ENCODE assay signal across 25 mouse cellular contexts in the genomic region with DNA sequence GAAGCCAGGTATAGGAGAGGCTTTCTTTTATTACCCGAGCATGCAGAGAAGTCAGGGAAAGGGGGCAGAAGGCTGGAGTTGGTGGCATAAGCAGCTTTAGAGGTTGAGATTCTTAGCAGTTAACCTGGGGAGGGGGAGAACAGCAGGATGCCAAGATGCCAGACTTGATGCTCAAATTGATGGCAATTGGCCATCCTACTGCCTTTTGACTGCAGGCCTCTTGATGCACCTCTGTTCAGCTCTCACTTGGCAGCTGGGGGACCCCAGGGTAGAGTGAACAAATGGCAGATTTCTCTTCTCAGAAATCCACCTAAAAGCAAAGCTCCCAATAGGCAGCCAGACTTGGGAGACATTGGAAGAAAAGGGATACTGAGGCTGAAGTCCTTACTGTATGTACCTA. TPM values are rescaled to one million over a fixed set of nuclear protein-coding genes. Genes with fewer than 3 reads are reported as not detected.
DNase-seq lines count a peak whose midpoint lies in the region; ATAC-seq and TF ChIP-seq lines count a peak whose summit lies in the region.
"Had no signal": no experiment of that assay in that cellular context is flagged by ENCODE, and none has a peak within 500 bp of the region (broad histone marks: within the 10 kb centered on the region; RNA-seq: fewer than 3 reads in every experiment).

No protein-coding gene starts in this region.

- peak; percentile 62 for DNase-seq in forebrain, embryonic 14.5 days (ENCODE audit: low spot score)
- DNase-seq in forebrain, embryonic 11.5 days (ENCODE audit: low spot score), result no peak
- DNase-seq in layer of hippocampus, adult 2 months (ENCODE audit: low spot score in 2 of 2), result no peak
- DNase-seq in layer of hippocampus, adult 8-10 months (ENCODE audit: low spot score in 2 of 2), result no peak
- no peak for DNase-seq in neural tube, embryonic 10.5 days (ENCODE audit: extremely low spot score, low spot score)
- no peak for DNase-seq in thymus, postnatal 14 days
- DNase-seq: adrenal gland, postnatal 25 days; cerebellum, adult 2 months; embryo, embryonic 11 days; gastrocnemius, postnatal 10 days; heart, postnatal 10 days; kidney, adult 11 months; kidney, postnatal 14 days; thymus, adult 2 months; thymus, postnatal 4 days had no signal

- H3K4me3 ChIP-seq in forebrain, embryonic 14.5 days (ENCODE audit: low read depth, low read length), result no peak overlapping the region
- H3K4me3 ChIP-seq in forebrain, embryonic 11.5 days (ENCODE audit: low read depth, low read length), result no peak overlapping the region
- no peak overlapping the region for H3K4me3 ChIP-seq in layer of hippocampus, adult 2 months
- no peak overlapping the region for H3K4me3 ChIP-seq in neural tube, embryonic 13.5 days
- H3K4me3 ChIP-seq: embryonic facial prominence, embryonic 12.5 days; heart, embryonic 13.5 days; limb, embryonic 13.5 days; lung, embryonic 15.5 days; myocyte had no signal

- no peaks in the 10 kb centered on the region for H3K9me3 ChIP-seq in forebrain, embryonic 14.5 days (replicated peaks; ENCODE audit: control insufficient read depth, low read length)
- H3K9me3 ChIP-seq in forebrain, embryonic 11.5 days (ENCODE audit: control insufficient read depth, low read length), result no peaks in the 10 kb centered on the region
- H3K9me3 ChIP-seq in neural tube, embryonic 13.5 days, result no peaks in the 10 kb centered on the region
- H3K9me3 ChIP-seq: embryonic facial prominence, embryonic 12.5 days; heart, embryonic 13.5 days; limb, embryonic 13.5 days; lung, embryonic 15.5 days had no signal

- H3K9ac ChIP-seq in forebrain, embryonic 14.5 days (ENCODE audit: low read length), result no peak overlapping the region
- no peak overlapping the region for H3K9ac ChIP-seq in forebrain, embryonic 11.5 days (ENCODE audit: low read length)
- no peak overlapping the region for H3K9ac ChIP-seq in neural tube, embryonic 13.5 days
- H3K9ac ChIP-seq: embryonic facial prominence, embryonic 12.5 days; heart, embryonic 13.5 days; limb, embryonic 13.5 days; lung, embryonic 15.5 days had no signal

- WGBS in forebrain, embryonic 14.5 days, result 41% methylated on average over 1 of the region's 1 CpGs
- WGBS in forebrain, embryonic 11.5 days, result 81% methylated on average over 1 of the region's 1 CpGs
- 86% methylated on average over 1 of the region's 1 CpGs for WGBS in neural tube, embryonic 13.5 days

- peak; percentile 74 for ATAC-seq in forebrain, embryonic 14.5 days
- ATAC-seq in forebrain, embryonic 11.5 days (replicated peaks; ENCODE audit: low FRiP score), result no peak
- ATAC-seq in neural tube, embryonic 13.5 days (ENCODE audit: low read depth), result no peak
- ATAC-seq: CD4-positive, CD25-positive, alpha-beta regulatory T cell, adult 4 months; inflammation-experienced regulatory T-cells, adult 6 months had no signal

- no peak overlapping the region for H3K4me2 ChIP-seq in forebrain, embryonic 14.5 days (ENCODE audit: low read length)
- no peak overlapping the region for H3K4me2 ChIP-seq in forebrain, embryonic 11.5 days (ENCODE audit: low read depth, low read length, severe bottlenecking)
- H3K4me2 ChIP-seq in neural tube, embryonic 13.5 days, result no peak overlapping the region
- H3K4me2 ChIP-seq: embryonic facial prominence, embryonic 12.5 days; heart, embryonic 13.5 days; limb, embryonic 13.5 days; liver, embryonic 11.5 days; lung, embryonic 15.5 days; midbrain, embryonic 11.5 days had no signal

- H3K27me3 ChIP-seq in forebrain, embryonic 14.5 days (replicated peaks; ENCODE audit: control insufficient read depth, insufficient read depth, low read length), result no peaks in the 10 kb centered on the region
- no peaks in the 10 kb centered on the region for H3K27me3 ChIP-seq in forebrain, embryonic 11.5 days (ENCODE audit: control insufficient read depth, insufficient read depth, low read length)
- no peaks in the 10 kb centered on the region for H3K27me3 ChIP-seq in neural tube, embryonic 13.5 days
- H3K27me3 ChIP-seq: embryonic facial prominence, embryonic 12.5 days; heart, embryonic 13.5 days; limb, embryonic 13.5 days; lung, embryonic 15.5 days had no signal

- peaks cover 6% of the 10 kb centered on the region; the same call in 1 of the 2 replicates for H3K4me1 ChIP-seq in forebrain, embryonic 14.5 days (ENCODE audit: control insufficient read depth, insufficient read depth, low read length)
- no peaks in the 10 kb centered on the region for H3K4me1 ChIP-seq in forebrain, embryonic 11.5 days (replicated peaks; ENCODE audit: control insufficient read depth, insufficient read depth, low read length)
- H3K4me1 ChIP-seq in neural tube, embryonic 13.5 days (replicated peaks), result peaks cover 9% of the 10 kb centered on the region; the same call in 1 of the 2 replicates
- H3K4me1 ChIP-seq: embryonic facial prominence, embryonic 12.5 days; heart, embryonic 13.5 days; limb, embryonic 13.5 days; lung, embryonic 15.5 days had no signal

- TF ChIP-seq CTCF in layer of hippocampus, adult 2 months (conservative IDR thresholded peaks at IDR 0.05), result no peak

- no peaks in the 10 kb centered on the region for H3K36me3 ChIP-seq in forebrain, embryonic 14.5 days (ENCODE audit: control insufficient read depth, insufficient read depth, low read length)
- no peaks in the 10 kb centered on the region for H3K36me3 ChIP-seq in forebrain, embryonic 11.5 days (ENCODE audit: control insufficient read depth, insufficient read depth, low read length)
- H3K36me3 ChIP-seq in neural tube, embryonic 13.5 days, result no peaks in the 10 kb centered on the region
- H3K36me3 ChIP-seq: embryonic facial prominence, embryonic 12.5 days; heart, embryonic 13.5 days; limb, embryonic 13.5 days; lung, embryonic 15.5 days had no signal

- H3K27ac ChIP-seq in forebrain, embryonic 14.5 days (ENCODE audit: low read depth, low read length), result no peak overlapping the region
- H3K27ac ChIP-seq in forebrain, embryonic 11.5 days (ENCODE audit: low read depth, low read length), result no peak overlapping the region
- peak overlapping the region; percentile 74 for H3K27ac ChIP-seq in layer of hippocampus, adult 2 months
- peak overlapping the region; percentile 49 for H3K27ac ChIP-seq in neural tube, embryonic 13.5 days (replicated peaks)
- H3K27ac ChIP-seq: embryonic facial prominence, embryonic 12.5 days; heart, embryonic 13.5 days; limb, embryonic 13.5 days; lung, embryonic 15.5 days had no signal

RNA-seq across cellular contexts. Expression of a gene that starts 32.7 kb away (rescaled TPM):
- polyA plus RNA-seq in forebrain, embryonic 14.5 days (2014; fragmentation: Nextera tagmentation; extraction: Ambion mirVana), result 16.1 and 18.4 TPM in 2 replicates
- 24.8 and 25.5 TPM in 2 replicates for polyA plus RNA-seq in forebrain, embryonic 11.5 days (2014; fragmentation: Nextera tagmentation; extraction: Ambion mirVana)
- total RNA-seq in layer of hippocampus, adult 2 months (2021), result 10 to 100 TPM; 12.4 to 14.3 TPM
- total RNA-seq in layer of hippocampus, adult 8-10 months (2022), result 10 to 100 TPM; 13.9 to 15.8 (median 14.6) TPM
- polyA plus RNA-seq in neural tube, embryonic 13.5 days (2015; fragmentation: Nextera tagmentation; extraction: Ambion mirVana), result 16.0 and 16.4 TPM in 2 replicates

Comparison
In these comparisons a context has a peak if more than half of its experiments do, and no peak if none do; other contexts are left out.
1. H3K27ac ChIP-seq: peak in layer of hippocampus, adult 2 months (single experiment) and neural tube, embryonic 13.5 days (single experiment); none in forebrain, embryonic 14.5 days (single experiment) and forebrain, embryonic 11.5 days (single experiment).